Mouse (Mus musculus) liver, embryonic 16.5 days (tissue): ENCODE measurements around the gene Zfp503. TPM values are rescaled to one million over a fixed set of nuclear protein-coding genes. Genes with fewer than 3 reads are reported as not detected.

Source experiments
- ATAC-seq: fragments of 200-750 bp; cut with Nextera tagmentation; 2 replicates; pipeline ENCODE4 v1.8.0; 2017; ENCODE audit warnings: low read depth, mild to moderate bottlenecking, moderate number of reproducible peaks, moderate library complexity
- H3K27ac ChIP-seq: fragments of 300-500 bp; sonication (generic); 2 replicates; pipeline ENCODE4 v1.5.1; 2014; ENCODE audit warnings: mild to moderate bottlenecking, low read length
- H3K27me3 ChIP-seq: fragments of 300-500 bp; sonication (generic); 2 replicates; pipeline ENCODE4 v1.6.1; 2014; ENCODE audit warnings: low read depth, low read length, mixed read lengths; ENCODE audit not compliant: control insufficient read depth, insufficient read depth
- H3K36me3 ChIP-seq: fragments of 300-500 bp; sonication (generic); 2 replicates; pipeline ENCODE4 v1.6.1; 2014; ENCODE audit warnings: mild to moderate bottlenecking; ENCODE audit not compliant: control insufficient read depth, insufficient read depth
- H3K4me1 ChIP-seq: fragments of 300-500 bp; sonication (generic); 2 replicates; pipeline ENCODE4 v1.6.1; 2014; ENCODE audit warnings: low read depth, low read length, mixed read lengths; ENCODE audit not compliant: control insufficient read depth
- H3K4me2 ChIP-seq: fragments of 300-500 bp; sonication (generic); 2 replicates; pipeline ENCODE4 v1.6.1; 2014; ENCODE audit warnings: low read depth, low read length, mixed read lengths
- H3K4me3 ChIP-seq: fragments of 300-500 bp; sonication (generic); 2 replicates; pipeline ENCODE4 v1.5.1; 2014; ENCODE audit warnings: low read depth, mild to moderate bottlenecking, low read length
- H3K9ac ChIP-seq: fragments of 300-500 bp; sonication (generic); 2 replicates; pipeline ENCODE4 v1.6.1; 2014; ENCODE audit warnings: low read depth, low read length
- H3K9me3 ChIP-seq: fragments of 300-500 bp; sonication (generic); replicated peaks from 2 replicates; pipeline ENCODE4 v1.6.1; 2016; ENCODE audit warnings: low read length; ENCODE audit not compliant: control insufficient read depth
- WGBS: fragments of 180-500 bp; shearing (Covaris S2); extraction: QIAGEN DNeasy Blood & Tissue Kit; methylation state at CpG from one replicate; pipeline ENCODE4 v1.1.7; 2014; ENCODE audit not compliant: insufficient replicate concordance; 5-methylcytosine and 5-hydroxymethylcytosine counted together
- polyA plus RNA-seq: library from polyadenylated mRNA; unstranded; fragments of >200 nt; fragmentation: Nextera tagmentation; extraction: Ambion mirVana; gene quantifications from 2 replicates; pipeline ENCODE4 v1.2.1, GENCODE M21; 2015

Gene Zfp503
- polyA plus RNA-seq, 1 experiment from 2014 or later, result 0.61 TPM

GRCm38 (mm10) chr14:21959243-21959642 is 30.2 kb downstream of the Zfp503 start:
- H3K4me1 ChIP-seq, result no peaks in the 10 kb centered on the region
- H3K9me3 ChIP-seq, result no peaks in the 10 kb centered on the region
- H3K4me2 ChIP-seq, result no peak overlapping the region
- H3K27ac ChIP-seq, result no peak overlapping the region
- no peak overlapping the region for H3K4me3 ChIP-seq
- H3K9ac ChIP-seq, result no peak overlapping the region
- no peak for ATAC-seq
- no peaks in the 10 kb centered on the region for H3K27me3 ChIP-seq
- H3K36me3 ChIP-seq, result no peaks in the 10 kb centered on the region
- 49% methylated on average over 8 of the region's 8 CpGs for WGBS

DNA sequence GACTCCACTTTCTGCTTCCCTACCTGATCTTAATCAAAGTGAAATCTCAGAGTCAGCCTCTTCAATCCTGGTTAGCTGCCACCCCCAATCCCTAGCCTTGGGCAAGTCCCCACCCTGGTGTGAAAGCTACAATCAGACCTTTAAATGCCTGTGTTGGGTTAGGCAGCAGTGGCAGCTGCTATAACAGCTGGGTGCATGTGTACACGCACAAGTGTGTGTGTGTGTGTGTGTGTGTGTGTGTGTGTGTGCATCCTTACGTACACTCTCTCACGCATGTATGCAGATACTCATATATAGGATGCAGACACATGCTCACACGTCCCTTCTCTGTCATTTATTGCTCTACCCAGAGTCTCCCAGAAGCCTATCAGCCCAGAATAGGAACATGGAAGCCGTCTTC is 30.8 kb downstream of the Zfp503 start:
- H3K4me2 ChIP-seq, result no peak overlapping the region
- 66% methylated on average over 5 of the region's 5 CpGs for WGBS
- H3K9me3 ChIP-seq, result no peaks in the 10 kb centered on the region
- no peaks in the 10 kb centered on the region for H3K36me3 ChIP-seq
- H3K4me3 ChIP-seq, result no peak overlapping the region
- H3K27ac ChIP-seq, result no peak overlapping the region
- no peaks in the 10 kb centered on the region for H3K27me3 ChIP-seq
- no peak overlapping the region for H3K9ac ChIP-seq
- no peak for ATAC-seq
- H3K4me1 ChIP-seq, result no peaks in the 10 kb centered on the region

GRCm38 (mm10) chr14:21952541-21952940 is 36.9 kb downstream of the Zfp503 start:
- Histone ChIP-seq H3K4me2 (no peak overlapping the region), H3K4me1 (no peaks in the 10 kb centered on the region), H3K27ac (no peak overlapping the region), H3K4me3 (no peak overlapping the region), H3K9me3 (no peaks in the 10 kb centered on the region), H3K9ac (no peak overlapping the region), H3K27me3 (no peaks in the 10 kb centered on the region), H3K36me3 (no peaks in the 10 kb centered on the region)
- 61% methylated on average over 7 of the region's 7 CpGs for WGBS
- ATAC-seq, result no peak

DNA sequence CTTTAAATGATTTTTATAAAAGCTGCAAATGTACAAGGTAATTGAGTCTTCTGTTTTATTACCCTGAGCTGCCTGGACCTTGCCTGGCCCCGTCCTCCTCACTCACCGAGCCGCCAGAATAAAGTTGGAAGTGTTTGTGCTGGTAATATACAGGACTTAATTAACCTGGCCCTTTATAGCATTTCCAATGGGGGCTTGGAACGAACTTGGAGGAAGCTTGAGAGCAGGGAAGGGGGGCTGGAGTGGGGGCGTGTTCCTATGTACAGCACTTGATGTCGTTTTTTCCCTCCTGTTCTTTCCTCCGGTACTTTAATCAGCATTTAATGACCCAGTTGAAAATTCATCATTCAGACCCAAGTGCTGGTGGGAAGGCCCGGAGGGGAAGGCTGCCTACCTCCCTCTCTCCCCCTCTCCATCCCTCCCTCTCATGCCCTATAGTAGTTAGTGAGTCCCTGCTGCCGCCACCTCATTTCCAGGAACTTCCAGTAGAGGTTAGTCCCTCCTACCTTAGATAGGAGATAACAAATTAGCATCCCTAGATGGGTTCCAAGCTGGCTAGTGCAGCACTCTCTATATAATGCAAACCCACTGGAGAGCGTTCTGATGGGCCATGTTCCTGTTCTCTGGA is 37.4 kb downstream of the Zfp503 start:
- no peaks in the 10 kb centered on the region for H3K27me3 ChIP-seq
- 70% methylated on average over 10 of the region's 10 CpGs for WGBS
- no peaks in the 10 kb centered on the region for H3K36me3 ChIP-seq
- no peak overlapping the region for H3K9ac ChIP-seq
- no peak overlapping the region for H3K4me3 ChIP-seq
- no peak overlapping the region for H3K4me2 ChIP-seq
- H3K4me1 ChIP-seq, result no peaks in the 10 kb centered on the region
- no peaks in the 10 kb centered on the region for H3K9me3 ChIP-seq
- no peak for ATAC-seq
- no peak overlapping the region for H3K27ac ChIP-seq

GRCm38 (mm10) chr14:21944946-21945345 is 44.5 kb downstream of the Zfp503 start:
- Histone ChIP-seq H3K4me2 (no peak overlapping the region), H3K4me1 (no peaks in the 10 kb centered on the region), H3K27ac (no peak overlapping the region), H3K36me3 (no peaks in the 10 kb centered on the region), H3K9ac (no peak overlapping the region), H3K4me3 (no peak overlapping the region), H3K27me3 (no peaks in the 10 kb centered on the region), H3K9me3 (no peaks in the 10 kb centered on the region)
- ATAC-seq, result no peak
- 75% methylated on average over 9 of the region's 9 CpGs for WGBS

GRCm38 (mm10) chr14:21941581-21941980 is 47.8 kb downstream of the Zfp503 start:
- H3K36me3 ChIP-seq, result no peaks in the 10 kb centered on the region
- no peak for ATAC-seq
- no peaks in the 10 kb centered on the region for H3K4me1 ChIP-seq
- no peak overlapping the region for H3K9ac ChIP-seq
- H3K4me2 ChIP-seq, result no peak overlapping the region
- H3K4me3 ChIP-seq, result no peak overlapping the region
- WGBS, result 13% methylated on average over 2 of the region's 2 CpGs
- no peaks in the 10 kb centered on the region for H3K27me3 ChIP-seq
- H3K27ac ChIP-seq, result no peak overlapping the region
- no peaks in the 10 kb centered on the region for H3K9me3 ChIP-seq

DNA sequence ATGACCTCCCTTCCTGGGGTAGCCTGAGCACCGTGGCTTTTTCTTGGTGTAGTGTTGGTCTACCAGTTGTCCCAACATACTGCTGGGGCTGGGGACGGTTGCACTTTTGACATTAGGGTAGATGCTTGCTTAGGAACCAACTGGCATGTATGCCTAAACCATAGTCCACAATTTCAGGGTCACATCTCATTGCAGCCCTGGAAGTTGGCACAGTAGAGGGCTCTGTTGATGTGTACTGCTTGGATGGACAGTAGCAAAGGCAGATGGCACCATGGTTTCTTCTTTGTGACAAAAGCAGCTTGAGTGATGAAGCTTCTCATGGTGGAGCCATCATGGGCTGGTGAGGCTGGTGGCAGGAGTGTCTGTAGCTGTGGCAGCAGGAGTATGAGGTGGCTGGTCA is 52.3 kb downstream of the Zfp503 start:
- no peak for ATAC-seq
- WGBS, result 65% methylated on average over 2 of the region's 2 CpGs

GRCm38 (mm10) chr14:21936102-21936630 is 53.2 kb downstream of the Zfp503 start:
- no peak for ATAC-seq
- no peak overlapping the region for H3K4me2 ChIP-seq
- 48% methylated on average over 6 of the region's 6 CpGs for WGBS
- no peak overlapping the region for H3K9ac ChIP-seq
- H3K4me3 ChIP-seq, result no peak overlapping the region
- no peaks in the 10 kb centered on the region for H3K9me3 ChIP-seq
- H3K27me3 ChIP-seq, result no peaks in the 10 kb centered on the region
- no peaks in the 10 kb centered on the region for H3K4me1 ChIP-seq
- H3K36me3 ChIP-seq, result no peaks in the 10 kb centered on the region
- H3K27ac ChIP-seq, result no peak overlapping the region

More for the DNA sequence above, 52.3 kb downstream of the Zfp503 start:
- Histone ChIP-seq H3K27ac (no peak overlapping the region), H3K4me3 (no peak overlapping the region), H3K9me3 (no peaks in the 10 kb centered on the region), H3K4me1 (no peaks in the 10 kb centered on the region), H3K36me3 (no peaks in the 10 kb centered on the region), H3K9ac (no peak overlapping the region), H3K4me2 (no peak overlapping the region), H3K27me3 (no peaks in the 10 kb centered on the region)
